Mouse (Mus musculus) forebrain, embryonic 13.5 days (tissue): ENCODE results near the gene Ralbp1. TPM values are rescaled to one million over a fixed set of nuclear protein-coding genes. Genes with fewer than 3 reads are reported as not detected.

Experiments
- ATAC-seq: fragments of 200-750 bp; cut with Nextera tagmentation; 2 replicates; pipeline ENCODE4 v1.8.0; 2017
- H3K27ac ChIP-seq: fragments of 300-500 bp; sonication (generic); 2 replicates; pipeline ENCODE4 v1.5.1; 2015; ENCODE audit warnings: inconsistent platforms, mild to moderate bottlenecking, moderate library complexity
- H3K27me3 ChIP-seq: fragments of 300-500 bp; sonication (generic); 2 replicates; pipeline ENCODE4 v1.6.1; 2015; ENCODE audit warnings: mild to moderate bottlenecking, inconsistent platforms
- H3K36me3 ChIP-seq: fragments of 300-500 bp; sonication (generic); 2 replicates; pipeline ENCODE4 v1.6.1; 2015; ENCODE audit warnings: mild to moderate bottlenecking, inconsistent platforms; ENCODE audit not compliant: poor library complexity, severe bottlenecking
- H3K4me1 ChIP-seq: fragments of 300-500 bp; sonication (generic); 2 replicates; pipeline ENCODE4 v1.6.1; 2015; ENCODE audit warnings: inconsistent platforms
- H3K4me2 ChIP-seq: fragments of 300-500 bp; sonication (generic); 2 replicates; pipeline ENCODE4 v1.6.1; 2015; ENCODE audit warnings: inconsistent platforms, mild to moderate bottlenecking, moderate library complexity
- H3K4me3 ChIP-seq: fragments of 300-500 bp; sonication (generic); 2 replicates; pipeline ENCODE4 v1.5.1; 2015; ENCODE audit warnings: mild to moderate bottlenecking, inconsistent platforms
- H3K9ac ChIP-seq: fragments of 300-500 bp; sonication (generic); 2 replicates; pipeline ENCODE4 v1.6.1; 2015; ENCODE audit warnings: mild to moderate bottlenecking, inconsistent platforms
- H3K9me3 ChIP-seq: fragments of 300-500 bp; sonication (generic); replicated peaks from 2 replicates; pipeline ENCODE4 v1.6.1; 2016; ENCODE audit warnings: inconsistent platforms
- WGBS: fragments of 180-500 bp; shearing (Covaris S2); methylation state at CpG from one replicate; pipeline ENCODE4 v1.1.7; 2015; 5-methylcytosine and 5-hydroxymethylcytosine counted together
- polyA plus RNA-seq: library from polyadenylated mRNA; unstranded; fragments of >200 nt; fragmentation: Nextera tagmentation; extraction: Ambion mirVana; gene quantifications from 2 replicates; pipeline ENCODE4 v1.2.1, GENCODE M21; 2015

Gene Ralbp1
- polyA plus RNA-seq: 56.9 and 58.4 TPM in 2 replicates

DNA sequence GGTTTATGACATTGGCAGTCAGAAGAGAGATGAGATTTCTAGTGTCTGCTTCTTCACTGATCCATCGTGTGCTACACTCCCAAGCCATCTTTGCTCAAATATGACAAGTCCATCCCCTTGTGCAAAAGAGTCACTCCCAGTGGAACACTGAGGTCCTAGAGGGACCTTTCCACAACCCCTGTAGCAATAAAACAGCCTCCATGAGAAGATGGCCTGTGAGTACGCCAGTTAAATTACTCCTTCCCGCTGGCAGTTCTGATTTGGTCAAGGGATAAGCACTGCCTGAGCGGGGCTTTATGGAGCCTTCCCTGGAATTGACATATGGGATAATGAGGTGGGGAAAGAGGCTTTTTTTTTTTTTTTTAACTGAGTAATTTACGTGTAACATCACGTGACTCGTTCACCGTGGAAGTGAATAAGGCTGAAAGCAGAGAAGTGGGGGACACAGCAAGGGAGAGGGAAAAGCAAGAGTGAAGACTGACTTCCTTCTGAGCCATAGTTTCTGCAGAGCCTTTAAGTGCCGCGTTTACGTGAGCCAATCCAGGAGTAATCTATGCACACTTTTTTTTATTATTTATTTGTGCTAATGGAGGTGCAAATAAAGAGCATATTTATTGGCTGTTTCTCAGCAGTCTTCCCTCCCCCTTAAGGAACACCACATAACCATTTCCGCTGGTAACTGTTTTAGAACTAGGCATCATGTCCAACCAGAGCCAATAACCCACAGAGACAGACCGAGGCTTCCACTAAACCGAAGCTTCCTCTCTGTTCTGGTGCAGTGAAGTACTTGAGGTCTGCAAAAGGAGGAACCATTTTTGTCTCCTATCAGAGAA is at the start of gene Ralbp1:
Gene Ralbp1 (minus strand): TSS at position 102 of the 833 bp plus-strand sequence.
- Histone ChIP-seq H3K36me3 (no peaks in the 10 kb centered on the region), H3K9me3 (no peaks in the 10 kb centered on the region), H3K27me3 (no peaks in the 10 kb centered on the region), H3K9ac (peak within 1 kb of the TSS; percentile 87), H3K27ac (peak within 1 kb of the TSS; percentile 96), H3K4me1 (peaks cover 34% of the 10 kb centered on the region), H3K4me3 (peak within 1 kb of the TSS; percentile 85), H3K4me2 (peak within 1 kb of the TSS; percentile 94)
- WGBS: 11% methylated on average over 14 of the region's 14 CpGs
- ATAC-seq: no peak

DNA sequence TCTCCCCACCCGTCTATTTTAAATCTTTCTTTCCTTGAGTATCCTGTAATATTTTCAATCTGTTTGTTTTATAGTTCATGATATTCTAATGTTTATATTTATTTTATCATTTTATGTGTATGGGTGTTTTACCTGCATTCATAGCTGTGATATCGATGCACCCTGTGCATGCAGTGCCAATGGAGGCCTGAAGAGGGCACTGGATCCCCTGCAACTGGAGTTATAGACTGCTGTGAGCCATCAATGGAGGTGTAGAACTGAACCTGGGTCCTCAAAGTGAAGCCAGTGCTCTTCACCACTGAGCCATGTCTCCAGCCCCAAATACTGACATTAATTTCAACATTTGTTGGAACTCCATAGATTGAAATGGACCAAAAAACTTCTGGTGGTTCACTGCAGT is 48.1 kb upstream of the Ralbp1 start:
- Histone ChIP-seq H3K27ac (no peak overlapping the region), H3K4me2 (no peak overlapping the region), H3K4me1 (peaks cover 12% of the 10 kb centered on the region), H3K9me3 (no peaks in the 10 kb centered on the region), H3K27me3 (no peaks in the 10 kb centered on the region), H3K9ac (no peak overlapping the region), H3K4me3 (no peak overlapping the region), H3K36me3 (peaks cover 60% of the 10 kb centered on the region)
- no peak for ATAC-seq
- 99% methylated on average over 2 of the region's 2 CpGs for WGBS

DNA sequence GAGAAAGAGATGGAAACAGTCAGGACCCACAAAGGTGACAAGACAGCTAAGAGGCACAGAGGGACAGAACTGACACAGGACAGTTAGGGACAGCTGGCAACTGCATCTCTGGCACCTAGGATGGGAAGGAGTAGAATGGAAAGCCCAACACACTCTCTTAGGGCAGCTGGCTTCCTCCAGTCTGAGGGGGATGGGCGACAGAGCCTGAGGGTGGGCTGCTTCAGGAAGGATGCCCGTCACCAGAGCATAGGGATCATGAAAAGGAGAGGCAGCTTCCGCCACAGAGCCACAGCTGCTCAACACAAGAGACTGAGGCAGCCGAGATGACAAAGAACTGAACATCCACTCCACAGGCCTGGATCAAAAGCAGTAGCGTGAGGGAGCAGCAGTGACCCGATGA is 45.9 kb upstream of the Ralbp1 start:
- Histone ChIP-seq H3K4me2 (no peak overlapping the region), H3K4me1 (peaks cover 18% of the 10 kb centered on the region), H3K27ac (peak overlapping the region; percentile 54), H3K9me3 (no peaks in the 10 kb centered on the region), H3K27me3 (no peaks in the 10 kb centered on the region), H3K9ac (no peak overlapping the region; the same call in 1 of the 2 replicates), H3K4me3 (no peak overlapping the region), H3K36me3 (peaks cover 62% of the 10 kb centered on the region)
- 39% methylated on average over 6 of the region's 6 CpGs for WGBS
- peak; percentile 75; the same call in 1 of the 2 replicates for ATAC-seq

DNA sequence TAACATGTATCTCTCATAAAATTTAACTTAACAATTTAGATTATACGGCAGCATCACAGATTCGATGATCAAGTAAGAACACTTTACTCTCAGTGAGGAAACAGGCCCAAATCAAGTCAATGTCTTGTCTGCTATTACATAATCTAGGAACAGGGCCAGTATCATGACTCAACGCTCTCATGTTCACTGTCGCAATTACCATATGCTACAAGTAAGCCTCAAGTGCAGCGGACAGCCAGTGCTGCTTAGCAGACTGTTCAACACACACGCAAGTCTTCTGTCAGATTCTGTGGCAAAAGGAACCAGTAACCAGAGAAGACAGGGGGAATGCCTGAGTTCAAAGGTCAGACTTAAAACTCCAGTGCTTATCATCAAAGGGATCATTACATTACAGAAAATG is 45.4 kb upstream of the Ralbp1 start:
- 80% methylated on average over 6 of the region's 6 CpGs for WGBS
- H3K36me3 ChIP-seq: peaks cover 62% of the 10 kb centered on the region
- no peaks in the 10 kb centered on the region for H3K9me3 ChIP-seq
- peak; percentile 83 for ATAC-seq
- no peak overlapping the region for H3K4me2 ChIP-seq
- H3K27ac ChIP-seq: peak overlapping the region; percentile 54
- H3K9ac ChIP-seq: no peak overlapping the region
- H3K4me3 ChIP-seq: no peak overlapping the region
- no peaks in the 10 kb centered on the region for H3K27me3 ChIP-seq
- peaks cover 18% of the 10 kb centered on the region for H3K4me1 ChIP-seq

DNA sequence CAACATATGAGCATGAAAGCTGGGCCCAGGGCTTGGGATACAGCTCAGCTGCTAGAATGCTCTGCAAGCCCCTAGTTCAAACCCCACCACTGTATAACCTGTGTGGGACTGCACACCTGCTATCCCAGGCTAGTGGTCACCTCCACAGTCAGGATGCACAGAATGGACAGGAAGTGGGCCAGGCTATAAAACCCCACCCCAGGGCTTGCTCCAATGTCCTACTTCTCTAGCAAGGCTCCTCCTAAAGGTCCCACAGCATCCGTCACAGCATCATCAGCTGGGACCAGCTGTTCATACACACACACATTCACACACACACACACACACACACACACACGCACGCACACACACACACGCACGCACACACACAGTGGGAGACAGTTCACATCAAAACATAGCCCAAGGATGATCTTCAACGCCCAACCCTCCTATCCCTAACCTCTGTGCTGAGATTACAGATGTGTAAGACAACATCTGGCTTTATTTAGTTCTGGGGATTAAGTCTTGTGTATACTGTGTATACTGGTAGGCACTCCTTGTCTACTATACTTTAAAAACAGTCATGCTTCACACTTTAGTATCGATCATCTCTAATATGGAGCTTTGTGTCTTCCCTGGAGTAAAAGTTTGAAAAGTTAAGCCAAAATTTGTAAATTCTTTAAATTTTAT is 44.7 kb upstream of the Ralbp1 start:
- H3K9ac ChIP-seq: no peak overlapping the region
- H3K9me3 ChIP-seq: no peaks in the 10 kb centered on the region
- peaks cover 18% of the 10 kb centered on the region for H3K4me1 ChIP-seq
- no peak overlapping the region for H3K4me3 ChIP-seq
- peaks cover 62% of the 10 kb centered on the region for H3K36me3 ChIP-seq
- H3K27me3 ChIP-seq: no peaks in the 10 kb centered on the region
- WGBS: 97% methylated on average over 7 of the region's 7 CpGs
- no peak overlapping the region for H3K4me2 ChIP-seq
- H3K27ac ChIP-seq: no peak overlapping the region
- ATAC-seq: no peak

DNA sequence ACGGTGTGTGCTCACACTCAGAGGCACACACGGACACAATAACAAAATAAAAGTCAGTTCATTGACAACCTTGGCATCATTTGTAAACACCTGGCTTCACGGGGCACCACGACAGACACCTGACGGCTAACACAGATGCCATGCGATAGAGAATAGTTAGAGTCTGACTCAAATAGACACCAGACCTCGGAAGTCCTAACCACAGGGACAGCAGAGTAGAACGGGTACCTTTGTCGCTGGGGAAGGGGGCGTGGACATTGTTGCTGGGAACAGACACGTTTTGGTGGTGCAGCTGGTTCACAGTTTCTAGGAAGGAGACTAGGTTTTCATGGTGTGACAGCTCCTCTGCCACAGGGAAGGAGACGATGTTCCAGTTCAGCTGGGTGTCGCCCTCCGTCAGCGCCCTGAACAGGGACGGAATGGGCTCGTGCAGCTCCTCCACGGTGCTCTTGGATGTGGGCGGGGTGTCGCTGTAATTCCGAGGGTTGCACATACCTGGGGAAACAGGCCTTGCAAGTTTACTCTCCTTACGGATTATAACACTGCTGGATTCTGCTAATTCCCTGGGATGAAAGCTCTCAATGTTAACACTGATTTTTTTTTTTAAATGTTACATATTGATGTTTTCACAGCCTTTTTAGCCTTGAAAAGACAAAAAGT is 43.9 kb upstream of the Ralbp1 start:
- no peak for ATAC-seq
- Histone ChIP-seq H3K36me3 (peaks cover 64% of the 10 kb centered on the region), H3K4me3 (no peak overlapping the region), H3K9me3 (no peaks in the 10 kb centered on the region), H3K4me1 (peaks cover 18% of the 10 kb centered on the region), H3K27ac (no peak overlapping the region), H3K27me3 (no peaks in the 10 kb centered on the region), H3K4me2 (no peak overlapping the region), H3K9ac (no peak overlapping the region)
- 91% methylated on average over 22 of the region's 22 CpGs for WGBS

DNA sequence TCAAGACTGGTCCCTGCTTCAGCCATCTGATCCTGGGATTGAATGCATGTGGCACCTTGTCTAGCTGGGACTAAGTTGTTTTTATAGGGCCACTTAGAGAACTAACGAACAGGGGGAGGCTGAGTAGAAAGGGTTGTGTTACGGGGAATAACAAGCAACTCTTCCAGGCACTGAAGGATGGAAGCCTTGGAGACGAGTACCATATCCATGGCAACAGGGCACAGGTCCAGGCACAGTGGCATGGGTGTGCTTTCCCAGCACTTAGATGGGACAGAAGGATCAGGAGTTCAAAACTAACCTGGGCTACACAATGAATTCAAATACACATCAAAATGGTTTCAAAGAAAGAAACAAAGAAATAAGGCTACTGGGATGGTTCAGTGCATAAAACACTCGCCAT is 41.5 kb upstream of the Ralbp1 start:
- Histone ChIP-seq H3K27ac (no peak overlapping the region), H3K4me2 (no peak overlapping the region), H3K9ac (no peak overlapping the region), H3K4me3 (no peak overlapping the region), H3K27me3 (no peaks in the 10 kb centered on the region), H3K9me3 (no peaks in the 10 kb centered on the region), H3K36me3 (peaks cover 73% of the 10 kb centered on the region), H3K4me1 (peaks cover 17% of the 10 kb centered on the region)
- 55% methylated on average over 4 of the region's 4 CpGs for WGBS
- no peak for ATAC-seq

DNA sequence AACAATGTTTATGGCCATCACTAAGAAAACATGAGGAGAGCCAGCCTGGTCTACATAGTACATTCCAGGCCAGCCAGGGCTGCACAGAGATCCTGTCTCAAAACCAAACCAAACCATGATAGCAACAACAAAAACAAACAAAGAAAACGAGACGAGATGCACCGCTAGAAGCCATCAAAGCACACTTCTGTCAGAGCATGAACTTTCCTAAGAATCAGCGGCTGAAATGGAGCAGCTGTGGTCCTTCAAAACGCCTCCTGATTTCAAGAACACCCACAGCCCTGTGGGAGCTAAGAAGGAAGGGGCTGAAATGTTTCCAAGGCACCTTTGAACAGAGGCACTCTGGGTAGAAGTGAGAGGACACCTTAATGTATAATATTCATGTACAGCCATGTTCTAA is 38.6 kb upstream of the Ralbp1 start:
- Histone ChIP-seq H3K9me3 (no peaks in the 10 kb centered on the region), H3K27ac (no peak overlapping the region), H3K36me3 (peaks cover 72% of the 10 kb centered on the region), H3K4me3 (no peak overlapping the region), H3K27me3 (no peaks in the 10 kb centered on the region), H3K4me2 (no peak overlapping the region), H3K4me1 (peaks cover 5% of the 10 kb centered on the region; the same call in 1 of the 2 replicates), H3K9ac (no peak overlapping the region)
- 77% methylated on average over 5 of the region's 5 CpGs for WGBS
- ATAC-seq: no peak

DNA sequence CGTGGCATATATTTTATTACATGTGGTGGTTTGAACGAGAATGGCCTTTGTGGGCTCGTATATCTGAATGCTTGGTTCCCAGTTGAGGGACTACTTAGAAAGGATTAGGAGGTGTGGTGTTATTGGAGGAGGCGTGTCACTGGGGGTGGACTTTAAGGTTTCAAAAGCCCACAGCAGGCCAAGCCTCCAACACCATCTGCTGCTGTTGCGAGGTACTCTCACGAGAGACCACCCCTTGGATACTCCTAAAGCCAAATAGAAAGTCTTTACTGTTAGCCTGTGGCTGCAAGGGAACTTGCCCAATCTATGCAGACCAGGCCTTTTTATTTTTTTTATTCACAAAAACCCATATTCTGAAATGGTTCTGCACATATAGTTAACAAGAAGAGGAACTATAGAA is 36.4 kb upstream of the Ralbp1 start:
- H3K36me3 ChIP-seq: peaks cover 53% of the 10 kb centered on the region
- no peak overlapping the region for H3K9ac ChIP-seq
- no peak for ATAC-seq
- no peak overlapping the region for H3K27ac ChIP-seq
- no peaks in the 10 kb centered on the region for H3K9me3 ChIP-seq
- WGBS: 72% methylated on average over 6 of the region's 6 CpGs
- no peak overlapping the region for H3K4me2 ChIP-seq
- H3K4me1 ChIP-seq: peaks cover under 1% of the 10 kb centered on the region; the same call in 1 of the 2 replicates
- H3K27me3 ChIP-seq: no peaks in the 10 kb centered on the region
- H3K4me3 ChIP-seq: no peak overlapping the region

DNA sequence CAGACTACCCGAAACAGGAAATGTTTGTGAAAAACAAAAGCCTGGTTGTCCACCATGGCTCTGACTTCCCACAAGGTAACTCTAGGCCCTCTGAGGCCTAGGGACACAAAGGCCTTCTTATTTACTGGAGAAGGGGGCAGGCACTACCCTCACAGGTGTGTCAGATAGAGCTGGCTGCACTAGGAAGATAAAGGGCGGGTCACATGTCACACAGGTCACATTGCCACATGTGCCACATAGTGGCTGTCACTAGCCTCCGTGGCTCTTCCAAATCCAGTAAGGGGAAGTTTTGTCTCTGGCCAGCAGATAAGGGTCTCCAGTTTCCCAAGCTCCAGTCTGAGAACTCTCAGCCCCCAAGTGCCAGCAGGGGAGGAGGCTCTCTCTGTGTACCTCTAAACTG is 33.6 kb upstream of the Ralbp1 start:
- Histone ChIP-seq H3K9ac (no peak overlapping the region), H3K9me3 (no peaks in the 10 kb centered on the region), H3K27ac (no peak overlapping the region), H3K4me3 (no peak overlapping the region), H3K4me1 (peaks cover 20% of the 10 kb centered on the region), H3K36me3 (peaks cover 28% of the 10 kb centered on the region), H3K27me3 (no peaks in the 10 kb centered on the region), H3K4me2 (no peak overlapping the region)
- ATAC-seq: no peak
- 81% methylated on average over 3 of the region's 3 CpGs for WGBS

DNA sequence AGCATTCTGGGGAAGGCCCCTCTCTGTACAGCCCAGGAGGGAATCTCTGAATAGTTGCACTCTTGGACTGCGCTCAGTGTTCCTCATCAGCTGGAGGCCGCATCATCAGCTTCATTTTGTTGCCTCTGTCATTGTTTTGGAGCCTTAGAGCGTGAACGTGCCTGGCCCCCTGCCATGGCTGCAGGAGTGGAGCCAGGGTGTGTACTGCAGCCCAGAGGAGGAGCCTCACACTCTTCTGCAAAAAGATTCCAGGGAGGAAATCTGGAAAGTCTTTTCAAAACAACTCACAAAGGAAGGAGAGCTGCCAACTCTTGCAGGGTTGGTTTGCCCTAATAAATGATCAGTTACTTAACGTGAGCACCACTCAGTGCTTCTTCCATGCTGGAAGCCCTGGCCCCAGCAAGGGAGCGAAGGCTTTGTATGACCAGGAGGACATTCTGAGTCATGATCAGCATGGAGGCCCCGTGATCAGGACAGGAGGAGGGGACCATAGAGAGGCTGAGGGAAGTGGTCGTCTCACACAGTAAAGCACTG is 30.6 kb upstream of the Ralbp1 start:
- H3K4me1 ChIP-seq: peaks cover 24% of the 10 kb centered on the region
- WGBS: 5% methylated on average over 8 of the region's 8 CpGs
- H3K4me3 ChIP-seq: no peak overlapping the region
- H3K4me2 ChIP-seq: peak overlapping the region; percentile 30; the same call in 1 of the 2 replicates
- peak overlapping the region; percentile 87 for H3K27ac ChIP-seq
- no peak overlapping the region for H3K9ac ChIP-seq
- peaks cover 4% of the 10 kb centered on the region; the same call in 1 of the 2 replicates for H3K36me3 ChIP-seq
- ATAC-seq: peak; percentile 95
- H3K9me3 ChIP-seq: no peaks in the 10 kb centered on the region
- H3K27me3 ChIP-seq: no peaks in the 10 kb centered on the region

DNA sequence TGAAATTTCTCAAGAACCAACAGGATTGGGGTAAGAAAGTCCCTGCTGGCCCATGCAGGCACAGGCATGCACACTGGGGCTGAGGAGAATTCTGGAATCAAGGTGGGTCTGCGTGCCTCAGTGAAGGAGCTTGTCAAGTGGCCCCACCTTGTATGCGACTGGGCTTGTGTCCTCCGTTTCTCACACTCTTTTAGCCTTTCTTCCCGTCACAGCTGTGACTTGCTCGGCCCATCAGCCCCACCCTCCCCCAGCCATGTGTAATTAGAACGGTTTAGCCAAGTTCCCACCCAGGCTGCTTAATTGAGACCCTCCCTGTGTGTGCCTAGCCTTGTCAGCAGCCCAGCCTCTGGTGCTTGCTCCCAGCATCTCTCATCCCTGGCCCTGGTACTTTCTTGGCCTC is 28.5 kb upstream of the Ralbp1 start:
- WGBS: 28% methylated on average over 6 of the region's 6 CpGs
- Histone ChIP-seq H3K9me3 (no peaks in the 10 kb centered on the region), H3K27ac (no peak overlapping the region), H3K4me1 (peaks cover 24% of the 10 kb centered on the region), H3K4me2 (no peak overlapping the region), H3K9ac (no peak overlapping the region), H3K36me3 (no peaks in the 10 kb centered on the region), H3K27me3 (no peaks in the 10 kb centered on the region), H3K4me3 (no peak overlapping the region)
- ATAC-seq: peak; percentile 23; the same call in 1 of the 2 replicates
